Mouse (Mus musculus) naive thymus-derived CD4-positive, alpha-beta T cell, adult 2 months (primary cell): ENCODE measurements around the gene Gm45208.
A peak's percentile ranks its signal among the peaks of the same experiment; 100 is the strongest.

Experiments
- DNase-seq: peaks from one replicate; pipeline ENCODE4 v3.0.0-alpha.2; 2011; ENCODE audit warnings: low read depth

The Gm45208 gene

GRCm38 (mm10) chrX:7727176-7727575 lies 5.1 kb downstream of the Gm45208 start:
- DNase-seq: no peak

- peak; percentile 83 for DNase-seq
Measured at GRCm38 (mm10) chrX:7728215-7728921, 6.3 kb downstream of the Gm45208 start, which contains the start of gene Praf2. TSS of gene Praf2 (plus strand) at chrX:7728439.

GRCm38 (mm10) chrX:7728922-7729265 lies 6.8 kb downstream of the Gm45208 start:
- DNase-seq: no peak

GRCm38 (mm10) chrX:7733571-7734156 lies 11.6 kb downstream of the Gm45208 start:
- DNase-seq: peak; percentile 83

GRCm38 (mm10) chrX:7739336-7740081 lies 17.5 kb downstream of the Gm45208 start:
- DNase-seq: no peak

DNA sequence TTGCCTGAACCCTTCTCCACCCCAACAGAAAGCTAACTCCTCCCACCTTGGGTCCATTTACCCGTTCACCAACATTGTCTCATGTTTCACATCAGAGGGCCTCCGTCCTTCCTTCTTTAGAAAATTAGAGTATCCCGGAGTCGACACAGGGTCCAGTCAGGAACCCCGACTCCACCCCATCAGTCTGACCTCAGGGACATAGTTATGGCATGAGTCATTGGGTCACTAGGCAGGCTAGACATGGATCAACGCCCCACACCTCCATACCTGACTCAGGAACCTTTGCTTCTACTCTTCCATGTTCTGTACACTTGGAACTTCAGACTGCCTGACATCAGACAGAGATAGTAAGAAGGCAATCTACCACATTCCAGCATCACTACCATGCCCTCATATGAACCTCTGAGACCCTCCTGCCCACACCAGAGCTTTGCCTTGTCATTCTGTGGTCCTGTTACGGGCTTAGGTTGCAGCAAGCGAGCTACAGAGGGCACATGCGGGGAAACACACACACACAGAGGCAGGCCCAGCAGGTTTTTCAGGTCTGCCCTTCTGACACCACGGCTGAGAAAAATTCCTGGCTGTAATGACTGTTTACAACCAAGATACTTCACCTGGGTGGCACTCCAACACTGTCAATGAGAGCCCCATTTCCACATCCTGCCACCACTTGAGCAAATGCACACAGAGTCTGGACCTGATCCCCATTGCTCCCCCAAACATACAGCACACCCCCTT lies 18.2 kb downstream of the Gm45208 start:
- no peak for DNase-seq

DNA sequence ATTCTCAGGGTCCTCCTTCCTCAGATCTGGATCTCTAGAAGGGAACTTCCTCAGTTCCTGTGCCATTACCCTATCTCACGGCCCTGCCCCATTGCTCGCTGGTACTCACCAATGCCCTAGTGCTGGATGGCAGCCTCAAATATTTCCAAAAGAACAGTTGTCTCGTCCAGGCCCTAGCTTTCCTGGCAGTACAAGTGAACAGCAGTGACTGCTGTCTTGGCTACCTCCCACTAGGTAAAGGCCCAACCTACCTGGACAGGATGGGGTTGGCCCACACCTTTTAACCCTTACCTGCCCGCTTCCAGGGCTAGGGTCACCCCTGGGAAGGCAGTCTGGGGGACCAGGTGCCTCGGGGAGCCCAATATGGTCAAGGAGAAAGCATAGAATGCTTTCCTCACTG lies 19.1 kb downstream of the Gm45208 start:
- DNase-seq: no peak

DNA sequence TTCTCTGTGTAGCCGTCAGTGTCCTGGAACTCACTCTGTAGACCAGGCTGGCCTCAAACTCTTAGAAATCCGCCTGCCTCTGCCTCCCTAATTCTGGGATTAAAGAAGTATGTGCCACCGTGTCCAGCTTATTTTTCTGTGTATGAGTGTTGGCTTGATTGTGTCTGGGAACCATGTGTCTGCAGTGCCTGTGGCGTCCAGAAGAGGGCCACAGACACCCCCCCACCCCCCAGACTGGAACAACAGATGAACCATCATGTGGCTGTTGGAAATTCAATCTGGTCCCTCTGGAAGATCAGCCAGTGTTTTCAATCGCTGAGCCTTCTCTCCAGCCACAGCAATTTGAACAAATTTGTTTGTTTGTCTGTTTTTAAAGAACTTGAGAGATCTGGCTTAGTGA lies 21.4 kb downstream of the Gm45208 start:
- DNase-seq: no peak

- DNase-seq: no peak
Measured at GRCm38 (mm10) chrX:7744940-7745339, 22.9 kb downstream of the Gm45208 start.

DNA sequence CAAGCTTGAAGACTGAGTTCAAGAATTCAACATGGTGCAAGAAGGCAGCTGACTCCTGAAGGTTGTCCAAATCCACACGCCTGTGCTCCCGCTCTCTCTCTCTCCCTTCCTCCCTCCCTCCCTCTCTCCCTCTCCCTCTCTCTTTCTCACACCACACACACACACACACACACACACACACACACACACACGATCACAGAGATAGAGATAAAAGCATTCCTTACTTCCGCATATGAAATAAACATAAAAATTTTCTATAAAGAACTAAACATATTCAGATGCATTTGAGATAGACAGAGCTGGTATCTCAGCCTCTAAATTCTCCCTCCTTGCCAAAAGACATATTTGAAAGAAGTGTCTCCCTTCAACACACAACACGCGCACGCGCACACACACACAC lies 23.4 kb downstream of the Gm45208 start:
- DNase-seq: no peak

DNA sequence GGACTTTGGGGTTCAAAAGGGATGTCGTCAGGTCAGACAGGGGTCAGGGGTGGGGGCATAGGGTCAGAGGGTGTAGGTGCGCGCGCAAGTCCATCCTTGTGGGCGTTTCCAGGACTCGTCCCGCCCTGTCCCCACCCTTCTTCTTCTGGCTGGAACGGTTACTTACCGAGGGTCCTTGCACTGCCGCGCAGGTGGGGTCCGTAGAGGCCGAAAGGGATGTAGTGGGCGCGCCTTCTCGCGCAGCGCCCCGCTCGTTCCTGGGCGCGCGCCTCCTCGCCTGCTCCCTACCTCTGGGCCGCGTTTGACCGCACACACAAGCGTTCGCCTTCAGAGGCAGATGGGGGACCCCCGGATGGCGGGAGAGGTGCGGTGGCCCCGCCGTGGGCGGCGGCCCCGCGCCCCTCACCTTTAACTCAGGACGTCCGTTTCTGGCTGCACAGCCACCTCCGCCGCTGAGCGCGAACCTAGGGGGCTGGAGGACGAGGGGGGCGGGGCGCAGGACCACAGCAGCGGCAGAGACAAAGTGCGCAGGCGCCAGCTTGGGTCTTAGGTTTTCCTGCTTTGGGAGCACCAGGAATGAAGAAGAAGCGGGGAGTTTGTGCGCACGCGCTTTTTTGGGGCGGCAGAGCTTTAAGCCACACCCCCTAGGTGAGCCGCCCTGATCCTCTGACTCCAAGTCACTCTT lies 28.5 kb downstream of the Gm45208 start, which contains the start of gene Ccdc120:
TSS of gene Ccdc120 (minus strand) at position 474 of the 685 bp plus-strand sequence.
- no peak for DNase-seq

DNA sequence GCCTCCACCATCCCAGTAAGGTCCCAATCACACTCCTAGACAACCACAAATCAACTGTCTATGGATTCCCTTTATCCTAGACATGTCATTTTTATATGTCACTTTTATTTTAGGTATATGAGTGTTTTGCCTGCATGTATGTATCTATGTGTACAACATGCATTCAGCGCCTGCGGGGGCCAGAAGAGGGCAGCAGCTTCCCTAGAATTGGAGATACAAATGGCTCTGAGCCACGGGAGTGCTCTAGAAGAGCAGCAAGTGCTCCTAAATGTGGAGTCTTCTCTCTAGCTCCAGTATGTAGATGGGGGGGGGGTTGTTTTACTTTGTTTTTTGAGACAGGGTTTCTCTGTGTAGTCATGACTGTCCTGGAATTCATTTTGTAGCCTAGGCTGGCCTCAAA lies 31.6 kb downstream of the Gm45208 start:
- peak; percentile 26 for DNase-seq

DNA sequence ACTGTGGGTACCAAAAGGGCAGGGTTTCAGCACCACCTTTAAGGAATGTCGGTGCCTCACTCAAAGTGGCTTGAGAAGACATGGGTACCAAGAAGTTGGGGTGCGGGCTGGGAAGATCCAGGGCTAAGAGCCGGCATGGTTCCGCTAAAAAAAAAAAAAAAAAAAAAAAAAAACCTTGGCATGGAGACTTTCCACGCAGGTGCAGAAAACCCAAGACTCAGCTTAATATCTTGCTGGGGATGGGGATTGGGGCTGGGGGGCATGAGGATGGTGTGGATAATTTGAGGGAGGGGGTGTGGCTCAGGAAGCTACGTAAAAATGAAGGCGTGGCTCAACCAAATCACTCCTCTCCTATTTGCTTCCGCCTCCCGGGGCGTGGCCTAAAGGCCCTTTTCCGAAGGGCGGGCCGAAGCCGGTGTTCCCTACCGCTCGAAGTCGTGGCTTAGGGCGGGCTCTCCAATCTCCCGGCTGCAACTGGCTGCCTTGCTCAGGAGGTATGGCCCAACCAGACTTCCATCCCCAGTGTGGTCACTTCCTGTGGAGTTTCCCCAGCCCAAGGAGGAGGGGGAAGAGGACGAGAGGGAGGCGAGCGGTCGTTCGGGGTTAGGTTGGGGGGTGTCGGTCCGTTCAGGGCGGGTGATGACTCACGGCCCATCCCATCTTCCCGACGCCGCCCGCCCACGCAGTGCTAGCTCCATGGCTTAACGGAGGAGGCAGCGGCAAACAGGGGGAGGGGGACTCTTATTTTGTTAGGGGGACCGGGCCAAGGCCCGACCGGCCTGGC lies 40.3 kb downstream of the Gm45208 start, which contains the start of gene Tfe3:
TSS of gene Tfe3 (plus strand) at position 424 of the 784 bp plus-strand sequence.
- DNase-seq: peak; percentile 90

DNA sequence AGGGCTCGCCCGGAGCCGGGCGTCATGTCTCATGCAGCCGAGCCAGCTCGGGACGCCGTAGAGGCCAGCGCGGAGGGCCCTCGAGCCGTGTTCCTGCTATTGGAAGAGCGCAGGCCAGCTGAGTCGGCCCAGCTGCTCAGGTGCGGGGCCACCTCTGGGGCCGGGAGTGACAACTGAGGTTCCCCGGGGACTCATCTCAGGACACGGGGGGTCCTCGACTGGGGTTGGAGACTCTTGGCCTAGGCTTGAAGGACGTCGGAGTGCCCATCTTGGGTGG lies 40.8 kb downstream of the Gm45208 start:
- no peak for DNase-seq

GRCm38 (mm10) chrX:7763631-7764393 lies 41.8 kb downstream of the Gm45208 start:
- peak; percentile 36 for DNase-seq

- no peak for DNase-seq
Measured at GRCm38 (mm10) chrX:7764657-7765280, 42.7 kb downstream of the Gm45208 start.

DNA sequence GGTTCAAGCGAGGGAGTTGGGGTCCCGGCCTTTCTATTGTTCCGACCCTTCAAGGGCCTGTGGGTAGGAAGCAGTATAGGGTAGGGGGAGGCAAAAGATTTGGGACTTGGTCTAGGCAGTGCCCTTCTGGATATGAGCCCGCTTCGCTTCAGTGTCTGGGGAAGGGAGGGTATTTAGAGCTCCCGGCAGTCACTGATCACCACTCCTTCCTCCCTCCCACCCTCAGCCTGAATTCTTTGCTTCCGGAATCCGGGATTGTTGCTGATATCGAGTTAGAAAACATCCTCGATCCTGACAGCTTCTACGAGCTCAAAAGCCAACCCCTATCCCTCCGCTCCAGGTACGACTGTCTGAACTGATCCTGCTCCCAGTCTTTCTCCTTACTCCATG lies 43.2 kb downstream of the Gm45208 start:
- DNase-seq: no peak

GRCm38 (mm10) chrX:7765764-7766163 lies 43.7 kb downstream of the Gm45208 start:
- no peak for DNase-seq

DNA sequence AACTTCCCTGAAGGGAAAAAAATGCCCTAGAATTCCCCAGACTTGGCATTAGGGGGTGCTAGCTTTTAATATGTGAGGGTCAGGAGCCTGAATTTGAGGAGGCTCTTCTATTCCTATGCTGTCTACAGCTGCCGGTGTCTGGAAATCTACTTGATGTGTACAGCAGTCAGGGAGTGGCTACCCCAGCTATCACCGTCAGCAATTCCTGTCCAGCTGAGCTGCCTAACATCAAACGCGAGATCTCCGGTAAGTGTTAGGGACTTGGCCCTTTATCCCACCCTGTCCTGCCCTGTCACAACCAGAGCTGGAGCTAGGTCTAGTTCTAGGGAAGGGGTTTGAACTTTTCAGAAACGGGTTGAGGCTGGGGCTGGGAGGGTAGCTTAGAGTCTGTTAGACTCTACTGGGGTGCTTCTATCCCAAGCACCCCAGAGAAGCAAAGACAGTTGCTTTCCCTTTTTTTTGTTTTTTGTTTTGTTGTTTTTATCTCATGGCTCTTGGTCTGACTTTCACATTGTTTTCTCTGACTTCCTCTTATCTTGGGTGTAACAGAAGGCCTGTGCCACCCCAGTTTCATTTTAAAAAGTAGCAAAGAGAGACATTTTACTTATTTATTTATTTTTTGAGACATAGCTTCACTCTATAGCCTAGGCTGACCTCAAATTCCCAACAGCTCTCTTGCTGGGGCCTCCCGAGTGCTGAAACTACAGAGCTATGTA lies 47.4 kb downstream of the Gm45208 start:
- DNase-seq: no peak
